Mouse (Mus musculus) spleen, adult 12 weeks (tissue): ENCODE results near the gene Gabpa.
A peak's percentile ranks its signal among the peaks of the same experiment; 100 is the strongest.

Source experiments
- DNase-seq: peaks from one replicate; pipeline ENCODE4 v3.0.0; 2022; ENCODE audit warnings: low spot score

Gene Gabpa

DNA sequence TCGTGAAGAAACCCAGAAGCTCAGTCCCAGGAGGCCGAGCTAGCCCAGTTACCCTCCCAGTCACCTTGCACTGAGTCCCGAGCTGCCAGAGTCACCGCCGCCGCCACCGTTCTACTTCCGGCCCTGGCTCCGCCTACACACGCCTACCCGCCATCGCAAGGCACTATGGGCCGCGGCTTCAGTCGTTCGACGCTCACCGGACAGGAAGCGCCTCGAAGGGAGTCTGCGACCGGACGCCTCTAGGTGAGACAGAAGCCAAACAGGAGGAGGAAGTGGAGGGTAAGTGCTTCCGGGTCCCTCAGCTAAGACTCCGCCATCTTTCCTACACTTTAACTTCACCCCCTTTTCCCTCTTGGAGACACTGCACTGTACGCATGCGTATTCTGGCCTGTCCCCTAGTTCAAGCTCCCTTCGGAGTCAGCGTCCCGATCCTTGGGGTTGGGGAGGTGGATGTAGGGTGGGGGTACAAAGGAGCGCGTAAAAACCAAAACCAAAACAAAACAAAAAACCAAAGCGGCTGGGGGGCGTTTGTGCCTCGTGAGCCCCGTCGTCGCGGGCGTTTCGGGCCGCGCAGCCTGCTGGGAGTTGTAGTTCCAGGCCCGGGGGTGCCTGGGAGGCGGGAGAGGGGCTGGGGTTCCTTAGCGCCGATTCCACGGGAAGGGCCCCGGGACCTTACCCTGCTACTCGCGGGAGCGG lies at the start of gene Gabpa:
TSS of gene Gabpa (plus strand) at position 181 of the 696 bp plus-strand sequence.
- peak; percentile 84 for DNase-seq

DNA sequence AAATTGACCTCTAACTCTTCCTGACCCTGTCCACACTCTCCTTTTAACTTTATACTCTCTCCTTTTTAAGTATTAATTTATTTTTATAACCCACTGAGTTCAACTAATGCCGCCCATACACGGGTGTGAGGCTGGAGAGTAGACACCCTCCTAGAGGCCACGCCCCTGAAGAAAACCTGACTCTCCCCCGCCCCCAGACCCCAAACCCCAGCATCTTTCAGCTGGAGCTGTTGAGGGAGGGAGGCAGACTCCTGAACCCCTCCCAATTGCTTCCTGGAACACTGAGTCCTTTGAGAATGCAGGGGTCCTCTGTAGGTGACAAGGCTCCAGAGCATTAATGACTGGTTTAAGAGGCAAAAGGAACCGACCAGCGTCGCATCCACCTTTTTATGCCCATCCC lies 49.8 kb upstream of the Gabpa start:
- DNase-seq: no peak

DNA sequence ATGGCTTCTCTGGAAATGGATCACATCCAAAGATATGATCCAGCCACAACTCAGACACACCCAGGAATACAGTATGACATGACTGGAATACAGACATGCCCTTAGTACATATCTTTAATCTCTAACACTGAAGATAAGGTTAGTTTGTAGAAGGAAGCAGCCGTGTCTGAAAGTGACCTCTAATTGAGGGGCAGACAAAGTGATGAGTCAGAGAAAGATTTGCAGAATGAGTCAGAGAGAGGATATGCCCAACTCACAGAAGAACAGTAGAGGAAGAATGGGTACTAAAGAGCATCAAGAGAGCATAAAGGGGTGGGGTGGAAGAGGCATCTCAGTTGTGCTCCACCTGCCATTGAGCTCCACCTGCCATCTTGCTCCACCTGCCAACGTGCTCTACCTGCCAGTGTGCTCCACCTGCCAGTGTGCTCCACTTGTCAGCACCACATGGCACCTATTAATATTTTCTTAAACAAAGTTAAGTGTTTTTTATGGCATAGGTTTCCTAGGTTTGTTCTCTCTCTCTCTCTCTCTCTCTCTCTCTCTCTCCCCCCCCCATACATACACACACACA lies 44.0 kb upstream of the Gabpa start:
- no peak for DNase-seq

DNA sequence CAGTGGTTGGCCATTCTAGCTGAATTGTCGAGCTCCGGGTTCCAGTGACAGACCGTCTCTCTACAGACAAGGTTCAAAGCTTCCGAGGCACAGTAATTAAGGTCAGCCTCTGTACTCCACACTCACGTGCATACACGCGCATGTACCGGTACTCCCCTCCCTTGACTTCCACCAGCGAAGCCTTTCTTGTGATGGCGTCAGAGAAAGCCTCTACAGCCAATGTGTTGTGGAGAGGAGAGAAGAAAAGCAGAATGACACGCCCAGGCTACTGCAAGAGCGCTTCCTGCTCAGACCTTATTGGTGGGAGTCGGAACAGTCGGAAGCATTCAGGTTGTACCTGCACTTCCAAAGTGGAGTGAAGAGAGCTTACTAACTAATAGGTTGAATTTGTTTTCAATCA lies 41.3 kb upstream of the Gabpa start:
- no peak for DNase-seq

DNA sequence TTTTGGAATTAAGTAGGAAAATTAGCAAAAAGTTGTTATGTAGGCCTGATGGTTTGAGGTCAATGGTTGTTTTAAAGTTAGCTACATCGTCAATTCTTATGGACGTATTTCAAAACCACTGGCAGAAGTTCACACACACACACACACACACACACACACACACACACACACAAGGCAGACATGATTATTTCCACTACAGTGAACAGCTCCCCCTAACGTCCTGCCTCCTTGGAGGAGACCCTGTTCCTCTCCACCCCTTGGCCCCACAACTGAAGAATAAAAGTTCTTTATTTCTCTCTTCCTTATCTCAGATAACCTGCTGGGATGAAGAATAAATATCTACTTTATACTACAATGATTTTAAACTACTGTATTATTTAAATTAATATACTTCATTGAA lies 39.4 kb upstream of the Gabpa start:
- DNase-seq: no peak

DNA sequence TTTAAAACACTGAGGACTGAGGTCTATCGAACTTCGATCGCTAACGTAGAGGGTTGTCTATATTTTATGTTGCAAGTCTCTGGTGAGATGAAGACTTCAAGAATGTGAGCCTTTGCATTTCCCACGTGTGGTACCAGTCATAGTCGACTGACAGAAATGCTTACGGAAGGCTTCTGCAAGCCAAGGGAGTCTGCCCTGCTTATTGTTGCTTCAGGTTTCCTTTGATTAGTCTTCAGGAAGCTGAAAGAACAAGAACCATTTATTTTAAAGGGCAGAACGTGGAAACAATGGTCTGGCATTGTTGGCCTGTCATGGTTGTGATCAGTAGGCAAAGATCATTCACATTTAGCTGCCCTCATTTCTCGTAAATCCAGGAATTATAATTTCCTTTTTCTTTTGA lies 38.0 kb upstream of the Gabpa start:
- no peak for DNase-seq

DNA sequence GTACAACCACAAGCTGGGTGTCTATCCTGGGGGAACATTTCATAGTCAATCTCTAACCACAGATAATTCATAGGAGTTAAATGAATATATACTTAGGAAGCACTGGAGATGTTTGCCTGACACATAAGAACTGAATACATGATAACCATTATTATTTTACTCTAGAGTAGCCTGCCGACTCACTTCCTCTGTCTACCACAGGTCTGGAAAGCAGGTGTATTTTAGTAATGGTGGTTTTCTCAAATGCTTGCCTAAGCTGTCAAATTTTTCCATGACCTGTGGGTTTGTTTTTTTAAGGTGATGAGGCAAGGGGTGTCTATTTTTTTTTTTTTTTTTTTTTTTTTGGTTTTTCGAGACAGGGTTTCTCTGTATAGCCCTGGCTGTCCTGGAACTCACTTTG lies 34.7 kb upstream of the Gabpa start:
- DNase-seq: no peak

DNA sequence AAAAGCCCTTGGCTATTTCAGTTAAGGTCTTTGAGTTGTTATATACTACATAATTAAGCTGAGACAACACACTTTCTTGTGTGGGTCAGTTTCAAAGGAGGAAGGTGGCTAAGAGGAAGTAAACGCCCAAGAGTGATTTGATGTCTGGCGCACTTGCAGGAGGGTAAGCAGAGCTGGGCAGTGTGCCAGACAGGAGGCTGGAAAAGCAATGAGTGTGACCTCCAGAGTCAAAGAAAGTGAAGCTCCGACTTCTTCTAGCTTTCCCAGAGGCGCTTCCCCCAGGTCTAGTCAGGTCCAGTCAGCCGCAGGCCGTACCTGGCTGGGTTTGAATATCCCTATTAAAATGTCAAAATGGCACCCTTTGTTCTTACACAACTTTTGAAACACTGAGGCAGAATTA lies 32.5 kb upstream of the Gabpa start:
- no peak for DNase-seq

DNA sequence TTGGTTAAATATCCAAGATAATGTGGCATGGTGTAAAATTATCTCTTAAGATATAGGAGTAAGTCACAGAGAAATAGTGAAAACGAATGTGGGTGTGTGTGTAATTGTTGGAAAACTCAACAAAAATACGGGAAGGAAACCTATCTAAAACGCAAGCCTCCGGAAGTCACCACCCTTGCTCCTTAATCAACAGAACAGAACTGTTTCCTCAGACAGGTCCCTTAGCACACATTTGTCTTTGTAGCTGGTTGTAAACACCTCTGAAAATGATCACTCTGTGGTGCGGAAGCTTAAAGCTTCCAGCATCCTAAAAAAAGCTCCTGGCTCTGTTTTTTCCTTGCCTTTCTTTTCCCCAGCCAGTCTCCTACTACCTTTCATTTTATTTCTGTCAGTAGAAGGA lies 29.9 kb upstream of the Gabpa start:
- no peak for DNase-seq

DNA sequence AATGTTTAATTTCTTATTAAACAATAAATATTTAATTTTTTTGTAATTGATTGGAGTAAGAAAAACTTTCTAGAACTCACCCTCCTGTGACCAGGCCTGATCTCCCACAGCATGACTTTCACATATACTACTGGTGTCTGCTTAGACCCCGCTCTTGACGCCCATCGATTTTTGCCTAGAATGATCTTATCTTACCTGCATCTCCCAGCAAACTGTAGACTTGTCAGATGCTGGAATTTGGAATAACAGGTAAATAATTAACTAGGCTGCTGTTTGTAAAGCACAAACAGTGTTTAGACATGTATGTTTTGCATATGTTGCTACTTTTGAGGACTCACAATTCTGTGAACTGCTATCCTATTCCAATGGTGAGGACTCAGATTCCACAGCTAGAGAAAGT lies 28.6 kb upstream of the Gabpa start:
- no peak for DNase-seq

DNA sequence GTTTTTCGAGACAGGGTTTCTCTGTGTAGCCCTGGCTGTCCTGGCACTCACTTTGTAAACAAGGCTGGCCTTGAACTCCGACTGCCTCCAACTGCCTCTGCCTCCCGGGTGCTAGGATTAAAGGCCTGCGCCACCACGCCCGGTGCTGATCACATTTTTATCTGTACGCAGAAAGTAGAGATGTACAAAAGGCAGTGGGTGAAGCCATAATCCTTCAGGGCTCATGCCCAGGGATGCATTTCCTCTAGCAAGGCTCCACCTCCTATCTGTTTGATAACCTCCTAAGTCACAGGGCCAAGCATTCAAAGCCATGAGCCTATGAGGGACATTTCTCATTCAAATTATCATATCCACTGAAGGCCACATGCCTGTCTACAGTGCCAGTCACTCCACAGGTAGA lies 26.9 kb upstream of the Gabpa start:
- DNase-seq: no peak

DNA sequence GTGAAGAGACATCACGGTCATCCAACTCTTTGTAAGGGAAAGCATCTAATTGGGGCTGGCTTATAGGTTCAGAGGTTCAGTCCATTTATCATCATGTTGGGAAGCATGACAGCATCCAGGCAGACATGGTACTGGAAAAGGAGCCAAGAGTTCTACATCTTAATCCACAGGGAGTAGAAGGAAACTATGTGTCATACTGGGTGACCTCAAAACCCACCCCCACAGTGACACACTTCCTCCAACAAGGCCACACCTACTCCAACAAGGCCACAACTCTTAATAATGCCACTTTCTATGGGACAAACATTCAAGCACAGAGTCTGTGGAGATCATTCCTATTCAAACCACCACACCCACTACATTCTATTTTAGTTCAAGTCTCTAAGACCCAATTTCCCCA lies 24.5 kb upstream of the Gabpa start:
- no peak for DNase-seq

DNA sequence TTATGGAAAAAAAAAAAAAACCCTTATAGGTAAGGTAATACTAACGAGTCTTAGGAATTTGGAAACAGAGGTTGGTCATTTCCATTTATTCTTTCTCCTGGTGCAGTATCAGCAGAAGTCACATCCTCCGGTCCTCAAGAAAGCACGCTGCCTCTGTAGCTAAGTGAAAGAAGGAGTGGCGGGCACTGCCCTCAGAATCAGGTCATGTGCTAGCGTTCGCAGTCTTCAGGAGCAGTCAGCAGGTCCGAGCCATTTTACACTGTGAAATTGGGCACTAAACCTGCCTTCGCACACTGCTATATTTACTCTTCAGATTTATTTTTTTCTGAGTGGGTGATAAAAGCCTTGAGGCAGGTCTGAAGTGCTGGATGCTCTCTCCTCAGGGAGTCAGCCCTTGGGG lies 20.9 kb upstream of the Gabpa start:
- DNase-seq: no peak

DNA sequence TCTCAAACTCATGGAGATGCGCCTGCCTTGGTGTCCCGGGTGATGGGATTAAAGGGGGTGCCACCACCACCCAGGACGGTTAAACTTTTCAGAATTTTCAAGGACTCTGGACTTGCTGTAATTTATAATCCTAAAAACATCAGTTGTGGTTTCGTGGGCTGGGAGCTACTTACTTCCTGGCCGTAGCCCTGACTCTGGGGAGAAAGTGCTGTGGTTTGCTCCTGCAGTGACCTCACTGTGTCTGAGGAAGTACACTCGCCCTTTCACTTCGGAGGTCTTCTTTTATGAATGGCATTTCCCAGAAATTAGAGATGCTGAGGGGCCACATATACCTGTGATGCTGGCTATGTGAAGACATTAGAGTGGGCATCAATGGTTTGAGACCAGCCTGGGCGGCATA lies 20.2 kb upstream of the Gabpa start:
- DNase-seq: no peak

DNA sequence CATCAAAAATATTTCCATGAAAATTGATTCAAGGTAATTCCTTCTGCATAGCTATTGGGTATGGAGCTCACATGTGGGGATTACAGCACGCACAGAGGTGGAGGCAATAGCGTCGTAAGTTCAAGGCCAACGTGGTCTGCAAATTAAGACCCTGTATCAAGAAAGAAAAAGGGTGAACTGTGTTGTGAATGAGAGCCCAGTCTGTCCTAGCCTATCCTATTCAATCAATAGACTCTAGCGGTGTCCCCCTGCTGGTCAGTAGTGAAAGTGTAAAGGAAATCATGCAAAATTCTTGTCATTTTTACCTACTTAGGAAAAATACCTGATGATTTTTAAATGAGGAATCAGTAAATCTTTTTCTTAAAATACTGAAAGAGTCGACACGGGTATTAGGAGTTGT lies 17.3 kb upstream of the Gabpa start:
- no peak for DNase-seq

DNA sequence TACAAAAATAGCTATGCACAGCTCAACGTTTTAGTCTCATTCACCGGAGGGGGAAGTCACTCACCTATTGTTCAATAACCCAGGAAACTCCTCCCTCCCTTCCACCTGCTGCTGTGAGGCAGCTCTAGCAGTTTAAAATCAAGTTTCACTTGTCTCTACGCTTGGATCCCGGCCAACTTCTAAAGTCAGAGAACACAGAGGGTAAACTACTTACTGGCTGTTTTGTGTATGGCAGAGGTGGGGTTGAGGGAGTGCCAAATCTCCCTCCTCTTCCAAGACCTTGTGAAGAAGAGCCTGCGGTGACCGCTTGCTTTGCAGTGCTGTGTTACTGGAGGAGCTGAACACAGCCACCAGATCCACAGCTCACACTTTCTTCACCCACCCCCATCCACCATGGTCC lies 9.7 kb upstream of the Gabpa start:
- DNase-seq: no peak

DNA sequence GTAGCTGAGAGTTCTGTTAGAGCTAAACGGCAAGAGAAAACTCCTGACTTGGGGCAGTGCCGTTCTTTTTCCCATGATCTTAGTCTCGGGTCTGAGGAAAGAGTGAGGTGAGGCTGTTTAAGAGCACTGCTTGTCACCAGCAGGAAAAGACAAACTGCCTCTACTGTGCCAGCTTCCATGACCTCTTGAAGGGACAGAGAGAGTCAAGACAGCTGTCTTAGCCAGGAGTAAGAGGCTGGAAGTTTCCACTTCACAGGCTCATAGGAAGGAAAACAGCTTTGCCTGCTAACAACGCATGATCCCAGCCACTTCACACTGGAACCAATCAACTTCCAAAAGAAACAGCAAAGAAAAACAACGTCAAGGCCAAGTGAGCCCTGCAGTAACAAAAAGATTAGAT lies 3.0 kb upstream of the Gabpa start:
- DNase-seq: no peak

DNA sequence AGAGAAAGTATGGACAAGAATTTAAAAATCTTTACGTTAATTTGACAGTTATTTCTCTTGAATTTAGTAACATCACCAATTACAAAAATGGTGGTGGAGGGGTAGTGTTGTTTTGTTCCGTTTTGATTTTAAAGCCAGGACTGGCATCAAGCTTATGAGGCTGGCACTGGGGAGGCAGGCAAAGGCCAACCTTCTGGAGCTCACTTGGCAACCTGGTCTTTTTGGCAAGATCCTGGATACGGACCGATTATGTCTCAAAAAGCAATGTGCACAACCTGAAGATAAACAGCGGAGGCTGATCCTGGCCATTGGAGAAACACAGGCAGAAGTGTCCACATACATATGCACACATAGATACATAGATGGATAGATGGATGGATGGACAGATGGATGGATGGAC lies 2.0 kb upstream of the Gabpa start:
- no peak for DNase-seq

DNA sequence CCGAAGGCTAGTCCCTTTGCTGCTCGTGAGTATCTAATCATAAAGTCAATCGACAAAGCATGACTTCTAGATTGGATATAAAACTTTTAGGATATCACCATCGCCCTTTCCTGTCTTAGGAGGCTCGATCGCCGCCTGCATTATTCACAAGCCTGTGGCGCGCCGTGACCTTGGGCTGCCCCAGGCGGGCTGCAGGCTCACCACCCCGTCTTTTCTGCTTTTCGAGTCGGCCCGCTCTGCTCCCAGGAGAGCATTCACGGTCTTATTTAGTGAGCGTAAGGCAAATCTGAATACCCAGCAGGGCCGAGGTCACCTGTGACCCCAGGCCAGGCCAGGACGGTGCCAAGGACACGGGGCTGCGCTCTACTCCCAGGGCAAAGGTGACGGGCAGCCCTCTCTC lies 381 bp upstream of the Gabpa start:
- peak; percentile 3 for DNase-seq

DNA sequence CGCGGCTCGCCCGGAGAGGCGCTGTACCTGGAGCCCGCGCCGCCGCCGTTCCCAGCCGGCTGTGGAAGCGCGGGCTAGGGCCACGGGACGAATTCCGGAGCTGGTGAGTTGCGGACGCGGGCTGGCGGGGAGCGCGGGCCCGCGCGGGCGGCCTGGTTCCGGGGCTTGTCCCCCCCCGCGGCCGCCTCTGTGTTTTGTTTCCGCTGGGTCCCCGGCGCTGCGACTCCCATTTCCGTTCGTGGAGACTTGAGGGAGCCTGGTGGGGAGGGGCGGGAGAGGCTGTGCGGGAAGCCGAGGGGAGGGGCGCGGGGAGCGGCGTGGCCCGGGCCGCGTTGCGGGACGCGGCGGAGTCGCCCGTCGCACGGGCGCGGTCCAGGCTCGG lies 707 bp downstream of the Gabpa start, which contains the start of gene Atp5j:
TSS of gene Atp5j (minus strand) at position 185 of the 382 bp plus-strand sequence.
- no peak for DNase-seq

DNA sequence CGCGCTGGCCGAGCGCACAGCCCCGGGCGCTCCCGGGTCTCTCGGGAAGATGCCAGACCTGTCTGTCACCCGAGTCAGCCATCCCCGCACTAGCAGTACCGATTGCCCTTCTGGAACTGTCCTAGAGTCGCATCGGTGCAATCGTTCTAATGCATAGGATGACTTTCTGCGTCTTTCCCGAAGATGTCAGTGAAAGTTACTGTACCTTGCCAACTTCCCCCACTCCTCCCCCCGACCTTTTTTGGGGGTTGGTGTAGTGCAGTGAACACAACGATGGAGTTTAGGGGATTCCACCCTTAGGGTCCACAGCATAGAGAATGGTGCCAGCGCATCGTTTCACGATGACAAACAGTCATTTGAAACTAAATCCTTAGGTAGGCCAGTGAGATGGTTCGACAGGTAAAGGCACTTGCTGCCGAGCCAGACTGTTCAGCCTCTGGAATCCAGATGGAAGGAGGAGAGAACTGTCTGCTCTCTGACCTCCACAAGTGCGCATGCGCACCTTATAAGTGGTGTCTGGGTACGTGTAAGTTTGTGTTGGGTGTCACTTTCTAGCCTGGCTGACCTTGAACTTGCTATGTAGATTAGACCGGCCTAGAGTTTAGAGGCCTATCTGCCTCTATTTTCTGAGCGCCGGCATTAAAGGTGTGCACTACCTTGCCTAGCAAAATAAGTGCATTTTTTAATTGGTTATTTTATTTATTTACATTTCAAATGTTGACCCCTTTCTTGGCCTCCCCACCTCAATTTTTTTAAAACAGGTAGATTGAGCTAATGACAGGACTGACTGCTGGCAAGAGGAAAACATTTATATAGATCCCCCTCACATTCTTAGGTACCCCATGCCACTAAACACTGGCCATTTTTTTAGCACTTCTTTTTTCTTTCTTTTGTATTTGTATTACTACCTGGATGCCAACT lies 1.4 kb downstream of the Gabpa start:
- DNase-seq: peak; percentile 33

DNA sequence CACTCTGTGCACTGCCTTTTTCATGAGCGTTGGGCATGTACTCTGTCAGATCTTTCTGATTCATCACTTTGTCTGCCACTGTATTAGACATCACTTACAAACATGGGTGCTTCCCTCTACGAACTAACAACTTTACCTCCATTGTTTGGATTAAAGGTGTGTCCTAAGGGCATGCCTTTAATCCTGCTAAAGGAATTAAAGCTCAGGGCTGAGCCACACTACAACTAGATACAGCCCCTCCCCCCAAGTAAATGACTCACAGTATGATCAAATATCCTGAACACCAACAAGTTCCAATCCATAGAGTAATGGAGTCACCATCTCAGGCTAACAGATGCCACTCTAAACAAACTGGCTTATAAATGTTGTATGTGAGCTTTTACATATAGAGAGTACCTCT lies 3.9 kb downstream of the Gabpa start:
- DNase-seq: no peak

DNA sequence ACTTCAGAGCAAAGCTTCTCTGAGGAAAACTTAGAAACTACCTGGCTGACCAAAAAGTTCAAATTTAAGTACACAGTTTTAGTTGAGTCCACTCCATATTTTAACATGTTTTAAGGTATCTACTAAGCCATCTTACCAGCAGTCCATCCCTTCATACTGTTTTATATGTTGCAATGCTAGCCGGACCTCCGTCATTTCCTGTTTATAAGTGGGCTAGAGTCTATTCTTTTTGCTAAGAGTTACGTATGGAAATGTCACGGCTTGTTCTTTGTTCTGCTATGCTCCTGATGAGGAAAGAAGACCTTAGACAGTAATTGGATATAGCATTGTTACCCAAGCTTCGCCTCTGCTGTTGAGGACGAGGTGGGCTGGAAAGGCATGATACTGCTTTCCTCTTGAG lies 18.8 kb downstream of the Gabpa start:
- no peak for DNase-seq
